Mouse (Mus musculus) heart, postnatal 0 days (tissue): Measurements from ENCODE around the gene Rprd2. TPM values are rescaled to one million over a fixed set of nuclear protein-coding genes. Genes with fewer than 3 reads are reported as not detected.
"Not testable (repeated sequence)": the region's sequence is repeated elsewhere in the genome, so short reads cannot be mapped to it uniquely, and the experiment has no call there.

Source experiments
- ATAC-seq: fragments of 200-750 bp; cut with Nextera tagmentation; 2 replicates; pipeline ENCODE4 v1.8.0; 2017; ENCODE audit warnings: low read depth, moderate number of reproducible peaks, moderate library complexity; ENCODE audit not compliant: insufficient read depth
- DNase-seq: peaks from one replicate; pipeline ENCODE4 v3.0.0-alpha.2; 2016; ENCODE audit warnings: low spot score
- H3K27ac ChIP-seq: fragments of 300-500 bp; sonication (generic); 2 replicates; pipeline ENCODE4 v1.5.1; 2014; ENCODE audit warnings: low read depth, mild to moderate bottlenecking
- H3K27me3 ChIP-seq: fragments of 300-500 bp; sonication (generic); 2 replicates; pipeline ENCODE4 v1.6.1; 2014; ENCODE audit warnings: low read length, mixed read lengths; ENCODE audit not compliant: control insufficient read depth, insufficient read depth
- H3K36me3 ChIP-seq: fragments of 300-500 bp; sonication (generic); replicated peaks from 2 replicates; pipeline ENCODE4 v1.6.1; 2014; ENCODE audit warnings: low read length, mixed read lengths; ENCODE audit not compliant: control insufficient read depth, insufficient read depth
- H3K4me1 ChIP-seq: fragments of 300-500 bp; sonication (generic); 2 replicates; pipeline ENCODE4 v1.6.1; 2014; ENCODE audit warnings: antibody characterized with exemption; ENCODE audit not compliant: control insufficient read depth, insufficient read depth
- H3K4me2 ChIP-seq: fragments of 300-500 bp; sonication (generic); 2 replicates; pipeline ENCODE4 v1.6.1; 2014; ENCODE audit warnings: low read depth, mild to moderate bottlenecking, low read length, moderate library complexity
- H3K4me3 ChIP-seq: fragments of 300-500 bp; sonication (generic); 2 replicates; pipeline ENCODE4 v1.5.1; 2014; ENCODE audit warnings: low read depth, low read length
- H3K9ac ChIP-seq: fragments of 300-500 bp; sonication (generic); replicated peaks from 2 replicates; pipeline ENCODE4 v1.6.1; 2014; ENCODE audit warnings: low read depth, low read length, mixed read lengths
- H3K9me3 ChIP-seq: fragments of 300-500 bp; sonication (generic); replicated peaks from 2 replicates; pipeline ENCODE4 v1.6.1; 2016; ENCODE audit warnings: low read length; ENCODE audit not compliant: control insufficient read depth
- CTCF ChIP-seq: IDR thresholded peaks from 2 replicates; pipeline ENCODE4 v1.5.1; 2016; ENCODE audit warnings: antibody characterized with exemption, control low read depth, low read depth
- EP300 ChIP-seq: IDR thresholded peaks from 2 replicates; pipeline ENCODE4 v1.6.1; 2016; ENCODE audit warnings: antibody characterized with exemption, low read depth
- WGBS: fragments of 180-500 bp; shearing (Covaris S2); extraction: QIAGEN DNeasy Blood & Tissue Kit; methylation state at CpG from one replicate; pipeline ENCODE4 v1.1.7; 2014; 5-methylcytosine and 5-hydroxymethylcytosine counted together
- polyA plus RNA-seq: library from polyadenylated mRNA; unstranded; fragments of >200 nt; fragmentation: Nextera tagmentation; extraction: Ambion mirVana; gene quantifications from 2 replicates; pipeline ENCODE4 v1.2.1, GENCODE M21; 2015
- total RNA-seq: library from RNA; depleted of rRNA; stranded (reverse); fragments of >200 nt; gene quantifications from 2 replicates; pipeline ENCODE4 v1.2.3, GENCODE M21; 2014; ENCODE audit warnings: low replicate concordance

Gene Rprd2
- total and polyA plus RNA-seq, 2 experiments from 2014 or later = 20.8 to 25.6 TPM

DNA sequence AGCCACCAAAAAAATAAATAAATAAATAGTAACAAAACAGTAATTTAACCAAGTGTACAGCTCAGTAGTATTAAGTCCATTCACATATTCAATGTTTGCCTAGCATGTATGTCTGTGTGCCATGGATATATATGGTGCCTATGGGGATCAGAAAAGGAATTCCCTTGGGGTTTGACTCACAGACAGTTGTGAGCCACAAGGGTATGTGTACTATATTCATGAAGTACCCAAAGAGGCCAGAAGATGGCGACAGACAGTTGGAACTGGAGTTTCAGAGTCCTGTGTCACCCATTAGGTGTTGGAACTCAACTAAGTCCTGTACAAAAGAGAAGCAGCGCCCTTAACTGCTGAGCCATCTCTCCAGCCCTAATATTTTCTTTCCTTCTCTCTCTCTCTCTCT lies 43.1 kb upstream of the Rprd2 start:
- H3K4me3 ChIP-seq = no peak overlapping the region
- no peaks in the 10 kb centered on the region for H3K27me3 ChIP-seq
- no peak overlapping the region for H3K27ac ChIP-seq
- H3K36me3 ChIP-seq = peaks cover 33% of the 10 kb centered on the region
- H3K9me3 ChIP-seq = no peaks in the 10 kb centered on the region
- no peak overlapping the region for H3K9ac ChIP-seq
- DNase-seq (peak; percentile 77), ATAC-seq (peak; percentile 66; the same call in 1 of the 2 replicates)
- TF ChIP-seq CTCF = peak; percentile 73
- TF ChIP-seq EP300 = no peak
- WGBS = 42% methylated on average over 2 of the region's 2 CpGs
- H3K4me2 ChIP-seq = no peak overlapping the region
- 0 out of 2 replicates have a peak, but pooled peaks cover under 1% of the 10 kb centered on the region for H3K4me1 ChIP-seq

DNA sequence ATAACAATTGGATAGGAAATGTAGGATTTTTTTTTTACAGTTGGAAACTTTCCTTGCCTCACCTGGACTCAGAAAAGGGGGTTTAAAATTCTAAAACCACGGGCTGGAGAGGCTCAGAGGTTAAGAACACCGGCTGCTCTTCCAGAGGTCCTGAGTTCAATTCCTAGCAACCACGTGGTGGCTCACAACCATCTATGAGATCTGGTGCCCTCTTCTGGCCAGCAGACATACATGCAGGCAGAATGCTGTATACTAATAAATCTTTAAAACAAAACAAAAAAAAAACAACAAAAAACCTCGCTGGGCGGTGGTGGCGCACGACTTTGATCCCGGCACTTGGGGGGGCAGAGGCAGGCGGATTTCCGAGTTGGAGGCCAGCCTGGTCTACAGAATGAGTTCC lies 42.6 kb upstream of the Rprd2 start:
- Histone ChIP-seq H3K27ac (no peak overlapping the region), H3K4me1 (0 out of 2 replicates have a peak, but pooled peaks cover 5% of the 10 kb centered on the region), H3K4me3 (no peak overlapping the region), H3K36me3 (peaks cover 28% of the 10 kb centered on the region), H3K9me3 (no peaks in the 10 kb centered on the region), H3K4me2 (no peak overlapping the region), H3K9ac (no peak overlapping the region), H3K27me3 (no peaks in the 10 kb centered on the region)
- ATAC-seq = no peak
- TF ChIP-seq EP300 (no peak), CTCF (peak; percentile 31)
- DNase-seq = no peak
- WGBS = 73% methylated on average over 10 of the region's 10 CpGs

DNA sequence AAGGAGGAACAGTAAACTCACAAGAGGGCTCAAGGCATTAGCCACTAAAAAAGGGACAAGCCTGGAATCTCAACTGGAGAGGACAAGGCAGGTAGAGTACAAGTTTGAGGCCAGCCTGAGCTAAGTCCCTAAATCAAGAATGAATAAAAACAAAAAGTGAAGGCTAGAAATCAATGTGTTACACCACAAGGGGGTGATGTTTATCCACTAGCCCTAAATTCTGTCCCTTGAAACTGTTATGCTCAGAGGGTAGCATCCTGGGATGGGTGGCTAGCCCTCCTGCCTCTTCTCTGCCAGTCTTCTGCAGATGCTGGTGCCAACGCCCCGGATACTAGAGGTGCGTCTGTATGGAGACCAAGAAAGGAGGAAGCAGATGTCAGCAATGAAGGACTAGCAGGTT lies 41.7 kb upstream of the Rprd2 start:
- no peak overlapping the region for H3K9ac ChIP-seq
- H3K4me3 ChIP-seq = no peak overlapping the region
- WGBS = 67% methylated on average over 3 of the region's 3 CpGs
- ATAC-seq (no peak), DNase-seq (no peak)
- H3K27me3 ChIP-seq = no peaks in the 10 kb centered on the region
- TF ChIP-seq EP300 = no peak
- TF ChIP-seq CTCF = peak; percentile 45
- H3K9me3 ChIP-seq = no peaks in the 10 kb centered on the region
- H3K4me2 ChIP-seq = no peak overlapping the region
- H3K27ac ChIP-seq = no peak overlapping the region
- peaks cover 19% of the 10 kb centered on the region for H3K36me3 ChIP-seq
- H3K4me1 ChIP-seq = 0 out of 2 replicates have a peak, but pooled peaks cover 5% of the 10 kb centered on the region

DNA sequence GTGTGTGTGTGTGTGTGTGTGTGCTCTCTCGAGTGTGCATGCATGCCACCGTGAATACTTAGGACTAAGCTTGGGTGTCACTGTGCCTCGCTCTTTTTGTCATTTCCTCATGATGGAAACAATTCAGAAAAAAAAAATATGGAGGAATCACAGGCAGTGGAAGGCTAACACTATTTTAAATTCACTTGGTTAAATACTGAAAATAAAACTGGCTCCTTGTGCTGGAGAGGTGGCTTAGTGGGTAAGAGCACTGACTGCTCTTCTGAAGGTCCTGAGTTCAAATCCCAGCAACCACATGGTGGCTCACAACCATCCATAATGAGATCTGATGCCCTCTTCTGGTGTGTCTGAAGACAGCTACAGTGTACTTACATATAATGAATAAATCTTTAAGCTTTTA lies 39.6 kb upstream of the Rprd2 start:
- not testable (repeated sequence) for H3K9ac ChIP-seq, ATAC-seq, DNase-seq, H3K27ac ChIP-seq, H3K9me3 ChIP-seq, H3K36me3 ChIP-seq, H3K4me2 ChIP-seq, H3K4me3 ChIP-seq, H3K27me3 ChIP-seq
- WGBS = 68% methylated on average over 3 of the region's 3 CpGs
- peaks cover 13% of the 10 kb centered on the region for H3K4me1 ChIP-seq

DNA sequence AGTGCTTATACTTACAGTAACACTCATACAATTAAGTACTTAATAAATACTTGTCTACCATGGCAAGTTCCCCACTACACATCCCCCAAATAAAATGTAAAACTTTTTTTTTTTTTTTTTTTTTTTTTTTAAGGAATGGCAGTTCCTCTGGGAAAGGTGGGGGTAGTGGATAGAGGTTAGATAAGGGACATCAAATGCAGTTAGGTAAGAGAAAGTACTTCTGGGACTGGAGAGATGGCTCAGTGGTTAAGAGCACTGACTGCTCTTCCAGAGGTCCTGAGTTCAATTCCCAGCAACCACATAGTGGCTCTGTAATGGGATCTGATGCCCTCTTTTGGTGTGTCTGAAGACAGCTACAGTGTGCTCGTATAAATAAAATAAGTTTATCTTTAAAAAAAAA lies 38.4 kb upstream of the Rprd2 start:
- not testable (repeated sequence) for H3K9me3 ChIP-seq, H3K4me2 ChIP-seq, DNase-seq, H3K27ac ChIP-seq, H3K27me3 ChIP-seq, H3K9ac ChIP-seq, ATAC-seq, H3K4me3 ChIP-seq
- Histone ChIP-seq H3K36me3 (peaks cover 14% of the 10 kb centered on the region), H3K4me1 (peaks cover 13% of the 10 kb centered on the region)
- WGBS = 73% methylated on average over 1 of the region's 1 CpGs

DNA sequence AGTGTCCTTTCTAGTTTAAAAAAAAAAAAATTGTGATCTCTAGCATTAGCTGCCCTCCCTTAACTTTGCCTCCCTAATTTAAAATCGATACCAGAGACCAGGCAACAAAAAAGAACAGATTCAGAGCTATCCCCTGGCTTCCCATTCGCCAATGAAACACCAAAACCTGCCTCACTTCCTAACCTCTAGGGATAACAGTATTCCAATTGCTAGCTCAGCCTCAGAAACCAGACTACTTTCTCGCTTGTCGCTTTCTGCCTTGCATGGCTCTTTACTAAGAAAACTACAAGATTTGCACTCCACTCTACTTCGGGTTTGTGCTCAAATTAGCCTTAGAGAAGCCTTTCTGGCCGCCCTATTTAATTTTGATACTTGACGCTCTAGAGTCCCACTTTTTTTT lies 37.5 kb upstream of the Rprd2 start:
- H3K9me3 ChIP-seq = no peaks in the 10 kb centered on the region
- H3K9ac ChIP-seq = peak overlapping the region; percentile 89
- DNase-seq (no peak), ATAC-seq (no peak)
- H3K27ac ChIP-seq = peak overlapping the region; percentile 79
- H3K4me1 ChIP-seq = peaks cover 16% of the 10 kb centered on the region
- H3K4me2 ChIP-seq = peak overlapping the region; percentile 93
- peak overlapping the region; percentile 90 for H3K4me3 ChIP-seq
- no peak for TF ChIP-seq EP300
- H3K27me3 ChIP-seq = no peaks in the 10 kb centered on the region
- WGBS = 21% methylated on average over 7 of the region's 7 CpGs
- H3K36me3 ChIP-seq = peaks cover 20% of the 10 kb centered on the region
